Mouse (Mus musculus) cerebellum, adult 2 months (tissue): ENCODE data around the gene Kif1c. TPM values are rescaled to one million over a fixed set of nuclear protein-coding genes. Genes with fewer than 3 reads are reported as not detected.
A peak's percentile ranks its signal among the peaks of the same experiment; 100 is the strongest.

Source experiments
- DNase-seq, 2 experiments: peaks; one replicate each; pipeline ENCODE4 v3.0.0; 2021
- H3K27ac ChIP-seq: fragments of 200-500 bp; 2 replicates; pipeline ENCODE4 v1.5.1; 2012; ENCODE audit warnings: low read length, control low read depth, inconsistent platforms; ENCODE audit not compliant: insufficient read depth
- H3K27me3 ChIP-seq: fragments of 200-500 bp; 2 replicates; pipeline ENCODE4 v1.6.1; 2012; ENCODE audit warnings: inconsistent platforms, mild to moderate bottlenecking, low read length, moderate library complexity; ENCODE audit not compliant: control insufficient read depth, insufficient read depth
- H3K4me1 ChIP-seq: fragments of 200-500 bp; 2 replicates; pipeline ENCODE4 v1.6.1; 2011; ENCODE audit warnings: low read length; ENCODE audit not compliant: control insufficient read depth, insufficient read depth
- H3K4me3 ChIP-seq: fragments of 200-500 bp; replicated peaks from 2 replicates; pipeline ENCODE3; 2011; ENCODE audit warnings: mild to moderate bottlenecking, low read depth, low read length, control low read depth; ENCODE audit not compliant: insufficient read depth
- CTCF ChIP-seq: fragments of 200-500 bp; IDR thresholded peaks from 2 replicates; pipeline ENCODE4 v1.5.1; 2011; ENCODE audit warnings: low read depth, mild to moderate bottlenecking, control low read depth, low read length, moderate library complexity, borderline replicate concordance; ENCODE audit not compliant: insufficient read depth
- POLR2A ChIP-seq: fragments of 200-500 bp; IDR thresholded peaks from 2 replicates; pipeline ENCODE4 v1.6.1; 2011; ENCODE audit warnings: low read length, control low read depth, borderline replicate concordance; ENCODE audit not compliant: insufficient read depth
- WGBS: fragments of 180-500 bp; shearing (Covaris S2); methylation state at CpG from one replicate; pipeline ENCODE4 v1.1.7; 2018; 5-methylcytosine and 5-hydroxymethylcytosine counted together
- polyA plus RNA-seq: library from polyadenylated mRNA; depleted of rRNA; stranded (reverse); fragments of >200 nt; gene quantifications from 2 replicates; pipeline ENCODE4 v1.2.3, GENCODE M21; 2012

The Kif1c gene
- polyA plus RNA-seq, 1 experiment, result 65.6 TPM

DNA sequence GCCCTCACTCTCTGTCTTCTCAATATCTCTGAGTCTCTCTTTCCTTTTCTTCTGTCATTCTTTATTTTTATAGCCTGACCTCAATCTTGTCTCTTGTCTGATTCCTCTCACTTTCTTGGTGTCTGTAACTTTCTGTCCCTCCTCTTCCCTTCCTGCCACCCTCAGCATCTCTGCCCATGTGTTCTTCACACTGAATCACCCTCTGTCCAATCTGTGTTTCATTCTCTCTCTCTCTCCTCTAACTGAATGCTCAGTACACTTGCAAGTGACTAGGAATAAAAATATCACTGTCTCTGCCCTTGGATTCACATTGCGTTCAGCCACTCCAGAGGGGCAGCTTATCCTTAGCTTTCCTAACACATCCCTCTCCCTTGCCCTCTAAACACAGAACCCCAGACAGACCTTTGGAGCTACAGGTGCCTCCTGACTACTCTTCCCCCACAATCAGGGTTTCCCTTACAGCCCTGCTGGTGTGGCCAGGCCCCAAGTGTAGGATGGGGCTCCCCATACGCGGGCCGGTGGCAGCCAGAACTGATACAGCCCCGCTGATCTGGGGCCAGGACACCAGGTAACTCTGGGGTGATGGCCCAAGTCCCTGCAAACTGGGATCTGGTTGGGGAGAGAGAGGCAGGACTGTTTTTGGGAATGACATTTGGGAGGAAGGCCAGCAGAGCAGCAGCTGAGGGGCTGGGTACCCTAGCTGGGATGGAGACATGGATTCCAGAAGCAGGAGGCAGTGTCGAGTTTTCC lies 1.8 kb downstream of the Kif1c start:
- no peaks in the 10 kb centered on the region for H3K27me3 ChIP-seq
- peak overlapping the region; percentile 7 for H3K4me3 ChIP-seq
- peaks cover 10% of the 10 kb centered on the region for H3K4me1 ChIP-seq
- WGBS, result 37% methylated on average over 6 of the region's 6 CpGs
- DNase-seq, result no peak
- no peak overlapping the region; the same call in 1 of the 2 replicates for H3K27ac ChIP-seq
- no peak for TF ChIP-seq POLR2A
- no peak for TF ChIP-seq CTCF

- Histone ChIP-seq H3K27me3 (no peaks in the 10 kb centered on the region), H3K27ac (no peak overlapping the region), H3K4me1 (peaks cover 10% of the 10 kb centered on the region), H3K4me3 (no peak overlapping the region)
- WGBS, result 8% methylated on average over 6 of the region's 6 CpGs
- TF ChIP-seq CTCF, result no peak
- TF ChIP-seq POLR2A, result no peak
- no peak for DNase-seq
Observed at GRCm38 (mm10) chr11:70702781-70703180, 2.4 kb downstream of the Kif1c start.

GRCm38 (mm10) chr11:70706127-70706526 lies 5.8 kb downstream of the Kif1c start:
- no peaks in the 10 kb centered on the region for H3K27me3 ChIP-seq
- DNase-seq, result no peak
- WGBS, result 86% methylated on average over 3 of the region's 3 CpGs
- no peak for TF ChIP-seq CTCF
- TF ChIP-seq POLR2A, result no peak
- no peak overlapping the region for H3K4me3 ChIP-seq
- no peak overlapping the region for H3K27ac ChIP-seq
- H3K4me1 ChIP-seq, result peaks cover 10% of the 10 kb centered on the region

GRCm38 (mm10) chr11:70711026-70711425 lies 10.7 kb downstream of the Kif1c start:
- Histone ChIP-seq H3K4me1 (no peaks in the 10 kb centered on the region), H3K27ac (no peak overlapping the region), H3K27me3 (no peaks in the 10 kb centered on the region), H3K4me3 (no peak overlapping the region)
- 94% methylated on average over 10 of the region's 10 CpGs for WGBS
- DNase-seq, result no peak
- no peak for TF ChIP-seq CTCF
- TF ChIP-seq POLR2A, result no peak

- no peak overlapping the region for H3K27ac ChIP-seq
- TF ChIP-seq POLR2A (no peak), CTCF (no peak)
- 88% methylated on average over 6 of the region's 6 CpGs for WGBS
Observed at GRCm38 (mm10) chr11:70713222-70713621, 12.9 kb downstream of the Kif1c start.

GRCm38 (mm10) chr11:70715832-70716231 lies 15.5 kb downstream of the Kif1c start:
- H3K4me1 ChIP-seq, result no peaks in the 10 kb centered on the region
- TF ChIP-seq CTCF, result no peak
- no peak for TF ChIP-seq POLR2A
- 84% methylated on average over 6 of the region's 6 CpGs for WGBS
- no peak for DNase-seq
- H3K27me3 ChIP-seq, result no peaks in the 10 kb centered on the region
- no peak overlapping the region for H3K4me3 ChIP-seq
- H3K27ac ChIP-seq, result no peak overlapping the region

More at GRCm38 (mm10) chr11:70713222-70713621, 12.9 kb downstream of the Kif1c start:
- no peak for DNase-seq
- H3K4me3 ChIP-seq, result no peak overlapping the region
- no peaks in the 10 kb centered on the region for H3K27me3 ChIP-seq
- H3K4me1 ChIP-seq, result no peaks in the 10 kb centered on the region

DNA sequence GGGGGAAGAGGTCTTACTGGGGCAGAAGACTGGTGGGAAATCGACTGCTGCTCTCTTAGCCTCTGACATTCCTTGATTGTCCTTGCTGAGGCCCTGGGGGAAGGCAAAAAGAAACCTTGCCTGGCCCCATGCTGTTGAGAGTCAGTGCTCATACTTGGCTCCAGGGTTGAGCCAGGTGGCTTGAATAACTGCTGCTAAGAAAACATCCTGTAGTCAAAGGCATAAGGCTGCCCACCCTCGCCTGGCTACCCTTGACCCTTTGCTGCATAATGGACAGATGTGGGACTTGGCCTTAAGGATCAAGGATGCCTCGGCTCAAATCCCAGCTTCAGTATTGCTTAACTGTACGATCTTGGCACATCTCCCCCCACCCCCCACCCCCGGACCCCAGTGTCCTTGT lies 18.1 kb downstream of the Kif1c start:
- DNase-seq, result no peak
- 72% methylated on average over 5 of the region's 5 CpGs for WGBS
- Histone ChIP-seq H3K27me3 (no peaks in the 10 kb centered on the region), H3K27ac (no peak overlapping the region), H3K4me3 (no peak overlapping the region), H3K4me1 (no peaks in the 10 kb centered on the region)
- TF ChIP-seq CTCF (no peak), POLR2A (no peak)

DNA sequence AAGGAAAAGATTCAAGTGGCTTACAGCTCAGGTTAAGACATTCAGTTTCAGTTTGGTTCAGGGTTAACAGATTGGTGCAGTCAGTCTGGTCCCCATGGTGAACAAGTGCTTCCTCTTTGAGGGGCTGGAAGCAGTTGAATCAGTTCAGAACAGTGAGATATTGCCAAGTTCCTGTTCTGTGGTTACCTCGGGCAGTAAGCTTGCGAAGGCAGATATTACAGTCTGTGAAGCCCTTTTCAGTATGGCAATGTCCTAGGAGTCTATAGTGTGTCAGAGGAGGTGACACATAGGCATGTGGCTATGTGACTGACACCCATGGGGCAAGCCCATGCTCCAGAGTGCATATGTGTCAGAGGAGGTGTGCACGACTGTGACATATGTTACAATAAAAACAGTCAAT lies 20.2 kb downstream of the Kif1c start:
- Histone ChIP-seq H3K4me1 (no peaks in the 10 kb centered on the region), H3K27ac (no peak overlapping the region), H3K27me3 (no peaks in the 10 kb centered on the region), H3K4me3 (no peak overlapping the region)
- 88% methylated on average over 3 of the region's 3 CpGs for WGBS
- TF ChIP-seq CTCF (no peak), POLR2A (no peak)
- DNase-seq, result no peak
